Mouse (Mus musculus) layer of hippocampus, adult 8-10 months (tissue): ENCODE results near the gene Fam107b. TPM values are rescaled to one million over a fixed set of nuclear protein-coding genes. Genes with fewer than 3 reads are reported as not detected.

Experiments
- DNase-seq, 2 experiments: peaks; one replicate each; pipeline ENCODE4 v3.0.0; 2022; ENCODE audit warnings: low spot score in 2 of 2
- total RNA-seq, 4 experiments: library from RNA; stranded (reverse); gene quantifications; 2 replicates each; pipeline ENCODE4 v1.2.4; 2022

Gene Fam107b
- total RNA-seq, 4 experiments from 2014 or later, result 11.5 to 17.4 (median 13.9) TPM

- peak; percentile 77 to 78 for DNase-seq
These were observed 169.2 kb downstream of the Fam107b start for GRCm38 (mm10) chr2:3739351-3739961.

DNA sequence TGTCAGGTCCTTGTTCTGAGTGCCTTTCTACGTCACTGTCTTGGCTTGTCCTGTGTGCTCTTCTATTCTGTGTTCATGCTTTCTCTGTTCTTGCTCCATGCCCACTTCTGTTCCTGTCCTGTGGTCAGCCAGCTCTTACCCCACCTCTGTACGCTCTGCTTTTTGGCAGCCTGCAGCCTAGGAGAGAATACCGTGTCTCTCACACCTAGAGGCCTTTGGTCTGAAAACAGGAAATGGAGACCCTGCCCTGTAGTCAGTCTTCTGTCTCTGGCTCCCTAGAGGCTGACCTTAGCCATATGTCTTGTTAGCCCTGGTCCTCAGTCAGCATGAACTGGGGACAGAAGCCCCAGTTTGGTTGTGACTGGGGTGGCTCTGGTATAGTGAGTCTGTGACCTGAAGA, 170.0 kb downstream of the Fam107b start:
- no peak for DNase-seq

GRCm38 (mm10) chr2:3740670-3741069, 170.4 kb downstream of the Fam107b start:
- no peak for DNase-seq

- no peak for DNase-seq
These were observed 172.2 kb downstream of the Fam107b start for GRCm38 (mm10) chr2:3742519-3742918.

GRCm38 (mm10) chr2:3745041-3745440, 174.8 kb downstream of the Fam107b start:
- DNase-seq, result no peak

DNA sequence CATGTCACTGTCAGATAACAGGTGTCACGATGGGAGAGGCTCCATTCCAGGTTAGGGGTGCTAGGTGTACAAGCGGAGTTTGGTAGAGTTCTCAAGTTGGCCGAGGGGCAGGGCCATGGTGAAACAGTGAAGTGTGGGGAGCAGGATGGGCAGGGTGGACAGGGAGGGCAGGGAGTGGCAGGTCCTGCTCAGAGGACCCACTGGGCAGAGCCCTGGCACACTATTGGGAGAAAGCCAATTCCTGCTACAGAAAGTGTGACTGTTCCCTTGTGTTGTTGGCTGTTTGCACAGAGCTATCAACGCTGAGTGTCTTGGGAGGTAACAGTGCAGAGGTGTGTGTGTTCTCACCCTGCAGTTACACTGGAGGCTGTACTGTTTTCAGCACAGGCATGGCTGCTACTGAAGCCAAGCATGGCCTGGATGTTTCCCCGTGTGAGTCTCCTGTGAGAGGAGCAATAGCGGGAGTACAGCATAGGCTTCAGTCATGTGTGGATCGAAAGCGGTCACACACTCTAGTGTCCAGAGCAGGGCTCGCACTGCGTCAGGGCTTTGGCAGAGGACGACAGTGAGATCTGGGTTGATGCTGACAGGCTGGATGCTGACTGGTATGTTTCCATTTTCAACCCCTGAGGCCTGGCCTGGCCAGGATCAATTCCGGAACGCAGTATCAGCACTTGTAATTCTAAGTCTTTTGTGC, 175.8 kb downstream of the Fam107b start:
- DNase-seq, result no peak

- DNase-seq, result no peak
These were observed 178.6 kb downstream of the Fam107b start for GRCm38 (mm10) chr2:3748714-3749503.

DNA sequence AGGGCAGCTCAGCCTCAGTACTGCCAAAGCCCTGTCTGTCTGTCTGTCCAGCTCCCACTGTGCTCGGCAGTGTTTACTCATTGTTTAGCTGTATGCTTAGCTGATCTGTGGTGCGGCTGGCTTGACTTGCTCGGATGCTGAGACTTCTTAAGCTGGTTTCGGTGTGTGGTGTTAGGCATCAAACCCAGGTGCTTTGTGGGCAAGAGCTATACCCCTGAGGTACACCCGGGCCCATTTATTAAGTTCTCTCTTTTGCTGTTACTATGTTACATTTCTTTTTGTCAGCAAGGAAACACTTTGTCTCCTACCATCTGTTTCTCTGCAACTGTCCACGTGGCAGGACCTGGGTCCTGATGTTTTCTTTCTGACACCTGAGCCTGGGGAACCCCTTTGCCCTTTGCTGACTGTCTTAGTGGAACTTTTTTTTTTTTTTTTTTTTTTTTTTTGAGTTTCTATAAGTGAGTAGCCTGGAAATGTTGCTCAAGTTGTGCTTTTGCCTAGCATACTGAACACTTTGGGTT, 179.3 kb downstream of the Fam107b start:
- DNase-seq, result no peak

DNA sequence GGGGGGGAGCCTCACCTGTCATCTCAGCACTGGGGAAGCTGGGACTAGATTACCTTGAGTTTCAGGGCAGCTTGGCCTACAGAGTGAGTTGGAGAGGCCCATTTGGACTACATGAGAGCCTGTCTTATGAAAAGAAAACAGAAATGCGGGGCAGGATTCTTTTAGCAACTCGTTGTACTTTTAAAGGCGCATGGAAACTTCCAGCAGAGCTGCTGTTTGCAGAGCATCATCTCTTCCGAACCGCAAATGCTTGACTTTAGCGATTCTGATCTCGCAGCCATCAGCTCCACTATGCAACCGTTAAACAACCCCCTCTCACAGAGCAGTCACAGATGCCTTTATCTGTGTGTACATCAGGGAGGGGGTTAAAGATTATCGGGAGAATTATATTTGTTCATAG, 179.8 kb downstream of the Fam107b start:
- no peak for DNase-seq

DNA sequence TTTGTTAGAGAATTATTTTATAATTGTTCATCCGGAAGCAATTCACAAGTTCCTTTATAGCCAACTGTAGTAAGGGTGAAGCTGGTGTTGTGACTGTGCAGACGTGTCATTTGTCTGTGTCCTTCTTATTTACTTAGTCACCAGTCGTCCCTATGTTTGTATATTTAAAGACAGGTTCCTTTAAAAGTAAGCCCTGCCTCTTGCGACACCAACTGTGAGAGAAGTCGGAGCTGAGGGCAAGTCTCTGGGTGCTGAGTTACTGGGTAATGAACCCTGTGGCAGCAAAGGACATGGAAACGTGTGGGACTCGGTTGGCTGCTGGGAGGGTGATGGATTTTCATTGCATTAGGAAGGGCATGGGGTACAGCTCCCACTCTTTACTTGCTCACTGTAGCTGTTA, 182.1 kb downstream of the Fam107b start:
- DNase-seq, result no peak

DNA sequence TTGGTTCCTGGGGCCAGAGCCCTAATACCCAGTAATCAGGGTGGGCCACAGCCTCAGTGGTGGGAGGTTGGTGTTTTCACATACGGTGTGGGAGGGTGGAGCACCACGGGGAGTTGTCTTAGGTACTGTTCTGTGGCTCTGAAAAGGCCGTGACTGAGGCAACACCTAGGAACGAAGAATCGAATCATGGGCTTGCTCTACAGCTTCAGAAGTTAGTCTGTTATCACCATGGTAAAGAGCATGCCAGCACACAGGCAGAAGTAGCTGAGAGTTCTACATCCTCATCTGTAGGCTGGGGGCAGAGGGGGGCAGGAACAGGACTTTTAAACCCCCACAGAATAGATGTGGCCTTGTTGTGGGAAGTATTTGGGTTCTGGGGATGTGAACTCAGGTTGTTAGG, 182.6 kb downstream of the Fam107b start:
- DNase-seq, result no peak

DNA sequence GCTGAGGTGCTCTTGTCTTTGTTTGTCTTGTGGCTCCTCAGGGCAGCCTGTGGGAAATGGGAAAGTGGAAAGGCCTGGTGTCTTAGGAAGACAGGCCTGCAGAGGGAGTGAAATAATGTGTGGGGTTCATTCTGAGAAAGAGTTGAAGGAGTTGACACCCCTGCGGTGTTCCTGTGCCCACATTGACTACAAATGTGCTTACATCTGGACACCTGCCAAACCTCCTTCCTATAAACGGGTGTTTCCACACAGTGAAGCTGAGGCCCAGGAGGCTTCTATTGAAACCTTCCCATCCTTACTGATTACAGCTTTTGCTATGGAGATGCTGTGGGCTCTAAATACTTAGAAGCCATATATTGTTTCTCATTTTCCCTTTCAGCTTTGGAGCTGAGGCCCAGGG, 183.5 kb downstream of the Fam107b start:
- DNase-seq, result no peak

DNA sequence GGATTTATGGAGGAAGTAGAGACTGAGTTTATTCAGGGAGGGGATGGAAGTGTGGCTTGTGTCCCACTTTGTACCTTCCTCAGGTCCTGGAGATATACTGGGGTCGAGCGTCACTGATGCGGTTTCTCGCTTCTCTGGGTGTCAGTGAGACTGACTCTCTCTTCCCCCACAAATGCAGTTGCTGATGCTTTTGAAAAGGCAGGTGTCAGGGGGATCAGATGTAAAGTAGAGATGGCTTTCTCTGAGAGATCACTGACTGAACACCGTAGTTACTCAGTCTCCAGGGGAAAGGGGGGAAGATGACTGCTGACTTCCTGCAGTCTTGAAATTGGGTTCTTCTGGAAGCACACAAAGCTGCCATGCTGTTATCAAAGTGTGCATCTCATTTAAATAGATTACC, 185.6 kb downstream of the Fam107b start:
- no peak for DNase-seq

DNA sequence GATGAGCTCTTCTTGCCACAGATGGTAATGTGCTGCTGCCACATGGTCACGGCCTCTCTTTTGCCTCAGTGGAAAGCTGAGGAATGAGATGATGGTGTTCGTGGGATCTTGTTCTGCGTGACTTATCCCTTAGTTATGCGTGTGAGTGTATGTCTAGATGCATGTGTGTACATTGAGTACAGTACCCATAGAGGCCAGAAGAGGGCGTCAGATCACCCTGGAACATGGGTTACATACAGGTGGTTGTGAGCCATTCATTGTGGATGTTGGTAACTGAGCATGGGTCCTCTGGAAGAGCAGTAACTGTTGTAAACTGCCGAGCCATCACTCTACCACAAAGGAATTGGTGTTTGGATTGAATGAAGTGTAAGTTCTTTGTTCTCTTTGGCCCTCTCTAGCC, 188.1 kb downstream of the Fam107b start:
- DNase-seq, result no peak

- no peak for DNase-seq
These were observed 190.0 kb downstream of the Fam107b start for GRCm38 (mm10) chr2:3760234-3760836.

GRCm38 (mm10) chr2:3764136-3764535, 193.8 kb downstream of the Fam107b start:
- DNase-seq, result no peak

DNA sequence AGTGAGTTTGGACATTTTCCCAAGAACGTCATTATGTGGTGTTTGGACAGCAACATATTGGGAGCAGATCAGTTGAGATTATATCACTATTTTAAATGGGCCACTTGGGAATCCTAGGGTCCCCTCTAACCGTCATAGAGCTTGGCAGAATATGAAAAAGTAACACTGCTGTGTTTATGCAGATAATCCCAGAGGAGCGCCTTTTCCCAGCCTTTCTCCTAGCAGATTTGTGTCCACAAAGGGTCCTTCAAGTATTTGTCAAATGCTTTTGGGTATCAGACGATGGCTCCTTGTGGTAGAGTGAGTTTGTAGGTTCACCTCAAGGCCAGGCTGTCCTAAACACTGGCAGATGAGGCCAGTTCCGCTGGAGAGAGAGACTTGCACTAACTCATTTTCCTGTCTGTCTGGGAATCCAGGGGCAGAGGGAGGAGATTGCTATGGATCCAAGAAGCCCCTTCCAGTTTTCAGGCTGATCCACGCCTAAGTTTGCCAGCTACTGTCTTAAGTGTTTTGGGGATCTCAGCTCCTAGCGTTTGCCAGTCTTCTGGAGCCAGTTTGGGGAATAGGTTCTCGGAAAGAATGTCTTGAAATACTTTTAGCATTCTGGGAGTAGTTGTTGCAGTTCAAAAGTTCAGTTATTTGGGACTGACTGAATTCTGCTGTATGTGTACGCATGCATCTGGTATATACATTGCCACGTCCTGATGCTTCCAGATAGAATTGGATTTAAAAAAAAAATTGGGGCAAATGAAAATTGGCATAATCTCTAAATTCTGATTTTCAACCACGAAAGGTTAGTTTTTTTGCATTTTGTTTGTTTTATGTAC, 195.9 kb downstream of the Fam107b start:
- DNase-seq, result no peak

GRCm38 (mm10) chr2:3769260-3769659, 199.0 kb downstream of the Fam107b start:
- DNase-seq, result peak in 1 of 2 experiments; percentile 67

DNA sequence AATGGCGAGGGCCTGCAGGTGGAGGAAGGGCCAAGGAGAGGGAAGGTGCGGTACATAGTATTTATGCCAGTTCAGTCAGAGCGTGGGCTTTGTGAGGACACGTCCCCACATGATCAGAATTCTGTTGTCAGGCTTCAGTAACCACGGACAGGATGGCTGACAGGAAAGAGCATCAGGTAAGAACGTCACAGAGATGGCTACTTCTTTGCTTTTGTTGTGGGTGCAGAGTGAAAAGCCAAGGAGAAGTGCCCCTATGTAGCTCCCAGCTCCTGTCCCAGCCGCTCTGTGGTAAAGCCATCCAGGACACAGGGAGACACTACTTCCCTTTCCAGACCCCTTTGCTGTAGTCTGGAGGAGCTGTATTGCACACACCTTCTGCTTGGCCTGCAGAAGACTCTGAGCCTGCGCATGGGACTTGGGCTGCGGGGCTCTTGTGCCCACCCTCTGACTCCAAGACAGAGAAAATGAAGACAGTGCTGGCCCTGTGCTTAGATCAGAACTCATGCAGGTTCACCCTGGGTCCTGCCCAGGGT, 199.6 kb downstream of the Fam107b start:
- no peak for DNase-seq

DNA sequence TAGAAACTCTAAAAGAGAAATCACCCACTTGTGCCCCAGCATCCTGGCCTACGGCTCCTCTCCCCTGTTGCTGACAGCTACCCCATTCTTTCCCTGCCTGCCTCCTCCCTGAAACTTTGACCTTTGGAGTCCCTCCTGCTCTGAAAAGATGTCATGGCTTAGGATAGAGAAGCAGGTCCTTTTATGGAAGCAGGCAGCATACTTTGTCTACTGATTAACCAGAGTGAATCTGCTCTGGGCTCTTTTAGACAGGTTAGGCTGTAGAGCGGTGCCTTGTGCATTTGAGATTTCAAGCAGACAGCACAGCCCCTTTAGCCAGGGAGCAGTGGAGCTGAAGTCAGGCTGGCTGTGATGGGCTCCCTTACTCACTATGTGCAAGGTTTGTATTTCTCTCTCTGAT, 200.1 kb downstream of the Fam107b start:
- DNase-seq, result no peak

GRCm38 (mm10) chr2:3771483-3771882, 201.2 kb downstream of the Fam107b start:
- DNase-seq, result no peak
